Mouse (Mus musculus) CH12F3 (cell line): ENCODE data around the gene Fbxw18.
"Not testable (repeated sequence)": the region's sequence is repeated elsewhere in the genome, so short reads cannot be mapped to it uniquely, and the experiment has no call there.

Experiments used
- in situ Hi-C: fragments of 300-500 bp; cut with MboI; formaldehyde crosslinking; loops from 2 replicates; pipeline ENCODE4 v1.14.3; 2020; ENCODE audit warnings: low sequenced_read_pairs

Fbxw18 gene

GRCm38 (mm10) chr9:109702600-109702999 is at the start of gene Fbxw18:
TSS of gene Fbxw18 (minus strand) at chr9:109702700.
- in situ Hi-C loops, result not testable (repeated sequence)

- in situ Hi-C loops, result not testable (repeated sequence)
Measured at GRCm38 (mm10) chr9:109745989-109746388, 43.5 kb upstream of the Fbxw18 start, which contains the start of gene Fbxw26. TSS of gene Fbxw26 (minus strand) at chr9:109746089.

GRCm38 (mm10) chr9:109685299-109685698 is 17.2 kb downstream of the Fbxw18 start:
- in situ Hi-C loops, result no loop called here

GRCm38 (mm10) chr9:109664552-109664951 is 37.9 kb downstream of the Fbxw18 start, which contains the start of gene Fbxw25:
TSS of gene Fbxw25 (minus strand) at chr9:109664652.
- in situ Hi-C loops, result not testable (repeated sequence)
